Mouse (Mus musculus) intestine, embryonic 14.5 days (tissue): Measurements from ENCODE around the gene Mier2. TPM values are rescaled to one million over a fixed set of nuclear protein-coding genes. Genes with fewer than 3 reads are reported as not detected.

ENCODE experiments used
- ATAC-seq: fragments of 200-750 bp; cut with Nextera tagmentation; replicated peaks from 2 replicates; pipeline ENCODE4 v1.8.0; 2017; ENCODE audit warnings: low read depth, moderate number of reproducible peaks, moderate TSS enrichment, moderate library complexity; ENCODE audit not compliant: low FRiP score, low TSS enrichment
- DNase-seq: peaks from one replicate; pipeline ENCODE4 v3.0.0-alpha.2; 2018; ENCODE audit warnings: low spot score
- H3K27ac ChIP-seq: fragments of 300-500 bp; sonication (generic); 2 replicates; pipeline ENCODE4 v1.5.1; 2014; ENCODE audit warnings: low read depth, mild to moderate bottlenecking, control low read depth
- H3K27me3 ChIP-seq: fragments of 300-500 bp; sonication (generic); replicated peaks from 2 replicates; pipeline ENCODE4 v1.6.1; 2014; ENCODE audit warnings: low read length, control low read depth; ENCODE audit not compliant: control insufficient read depth, insufficient read depth
- H3K36me3 ChIP-seq: fragments of 300-500 bp; sonication (generic); 2 replicates; pipeline ENCODE4 v1.6.1; 2014; ENCODE audit warnings: low read length, control low read depth; ENCODE audit not compliant: control insufficient read depth, insufficient read depth
- H3K4me1 ChIP-seq: fragments of 300-500 bp; sonication (generic); replicated peaks from 2 replicates; pipeline ENCODE4 v1.6.1; 2014; ENCODE audit warnings: low read length, control low read depth, mixed read lengths; ENCODE audit not compliant: control insufficient read depth, insufficient read depth
- H3K4me2 ChIP-seq: fragments of 300-500 bp; sonication (generic); 2 replicates; pipeline ENCODE4 v1.6.1; 2014; ENCODE audit warnings: low read length
- H3K4me3 ChIP-seq: fragments of 300-500 bp; sonication (generic); 2 replicates; pipeline ENCODE4 v1.5.1; 2014; ENCODE audit warnings: low read depth, low read length, control low read depth, mixed read lengths
- H3K9ac ChIP-seq: fragments of 300-500 bp; sonication (generic); 2 replicates; pipeline ENCODE4 v1.6.1; 2014; ENCODE audit warnings: mild to moderate bottlenecking, low read length
- H3K9me3 ChIP-seq: fragments of 300-500 bp; sonication (generic); 2 replicates; pipeline ENCODE4 v1.6.1; 2016; ENCODE audit warnings: low read length, control low read depth; ENCODE audit not compliant: control insufficient read depth
- WGBS: fragments of 180-500 bp; shearing (Covaris S2); extraction: QIAGEN DNeasy Blood & Tissue Kit; methylation state at CpG from one replicate; pipeline ENCODE4 v1.1.7; 2014; 5-methylcytosine and 5-hydroxymethylcytosine counted together
- polyA plus RNA-seq: library from polyadenylated mRNA; unstranded; fragments of >200 nt; fragmentation: Nextera tagmentation; extraction: Ambion mirVana; gene quantifications from 2 replicates; pipeline ENCODE4 v1.2.1, GENCODE M21; 2014

The Mier2 gene
- polyA plus RNA-seq, 1 experiment from 2014 or later, result 47.9 TPM

- WGBS, result 81% methylated on average over 5 of the region's 5 CpGs
- Histone ChIP-seq H3K4me3 (no peak within 1 kb of the TSS), H3K4me2 (no peak within 1 kb of the TSS), H3K27ac (no peak within 1 kb of the TSS), H3K9ac (no peak within 1 kb of the TSS), H3K27me3 (no peaks in the 10 kb centered on the region), H3K36me3 (no peaks in the 10 kb centered on the region), H3K9me3 (no peaks in the 10 kb centered on the region), H3K4me1 (no peaks in the 10 kb centered on the region)
- DNase-seq, result no peak
- no peak for ATAC-seq
Observed at GRCm38 (mm10) chr10:79587061-79587751, 32.2 kb upstream of the Mier2 start, which contains the start of gene Theg. Gene Theg (minus strand): TSS chr10:79587331.

GRCm38 (mm10) chr10:79586243-79586642 is 31.2 kb upstream of the Mier2 start:
- ATAC-seq, result no peak
- 66% methylated on average over 8 of the region's 8 CpGs for WGBS
- no peak overlapping the region for H3K9ac ChIP-seq
- no peaks in the 10 kb centered on the region for H3K9me3 ChIP-seq
- H3K4me1 ChIP-seq, result no peaks in the 10 kb centered on the region
- H3K36me3 ChIP-seq, result no peaks in the 10 kb centered on the region
- H3K27ac ChIP-seq, result no peak overlapping the region
- no peak overlapping the region for H3K4me3 ChIP-seq
- DNase-seq, result no peak
- H3K4me2 ChIP-seq, result no peak overlapping the region
- no peaks in the 10 kb centered on the region for H3K27me3 ChIP-seq

GRCm38 (mm10) chr10:79585723-79586122 is 30.7 kb upstream of the Mier2 start:
- H3K9ac ChIP-seq, result no peak overlapping the region
- H3K9me3 ChIP-seq, result no peaks in the 10 kb centered on the region
- H3K4me1 ChIP-seq, result no peaks in the 10 kb centered on the region
- H3K4me2 ChIP-seq, result no peak overlapping the region
- H3K27me3 ChIP-seq, result no peaks in the 10 kb centered on the region
- no peak overlapping the region for H3K4me3 ChIP-seq
- H3K27ac ChIP-seq, result no peak overlapping the region
- no peaks in the 10 kb centered on the region for H3K36me3 ChIP-seq
- DNase-seq (peak; percentile 45), ATAC-seq (no peak)
- WGBS, result 85% methylated on average over 5 of the region's 5 CpGs

GRCm38 (mm10) chr10:79585136-79585535 is 30.1 kb upstream of the Mier2 start:
- H3K4me1 ChIP-seq, result no peaks in the 10 kb centered on the region
- no peak for ATAC-seq
- no peaks in the 10 kb centered on the region for H3K36me3 ChIP-seq
- DNase-seq, result no peak
- no peak overlapping the region for H3K27ac ChIP-seq
- WGBS, result 87% methylated on average over 6 of the region's 6 CpGs
- no peaks in the 10 kb centered on the region for H3K9me3 ChIP-seq
- no peak overlapping the region for H3K4me3 ChIP-seq
- H3K27me3 ChIP-seq, result no peaks in the 10 kb centered on the region
- H3K4me2 ChIP-seq, result no peak overlapping the region
- H3K9ac ChIP-seq, result no peak overlapping the region

- no peaks in the 10 kb centered on the region for H3K4me1 ChIP-seq
- H3K4me2 ChIP-seq, result no peak overlapping the region
- H3K27ac ChIP-seq, result no peak overlapping the region
- no peak overlapping the region for H3K4me3 ChIP-seq
- no peak overlapping the region for H3K9ac ChIP-seq
- no peaks in the 10 kb centered on the region for H3K9me3 ChIP-seq
- 69% methylated on average over 9 of the region's 9 CpGs for WGBS
- H3K27me3 ChIP-seq, result no peaks in the 10 kb centered on the region; the same call in 1 of the 2 replicates
- H3K36me3 ChIP-seq, result no peaks in the 10 kb centered on the region
- DNase-seq (no peak), ATAC-seq (no peak)
Observed at GRCm38 (mm10) chr10:79584426-79584825, 29.4 kb upstream of the Mier2 start.

GRCm38 (mm10) chr10:79584021-79584420 is 29.0 kb upstream of the Mier2 start:
- Histone ChIP-seq H3K4me1 (no peaks in the 10 kb centered on the region), H3K27me3 (no peaks in the 10 kb centered on the region; the same call in 1 of the 2 replicates), H3K4me2 (no peak overlapping the region), H3K4me3 (no peak overlapping the region), H3K36me3 (no peaks in the 10 kb centered on the region), H3K27ac (no peak overlapping the region), H3K9ac (no peak overlapping the region), H3K9me3 (no peaks in the 10 kb centered on the region)
- ATAC-seq, result no peak
- WGBS, result 54% methylated on average over 7 of the region's 7 CpGs
- DNase-seq, result no peak

GRCm38 (mm10) chr10:79581501-79581900 is 26.5 kb upstream of the Mier2 start:
- Histone ChIP-seq H3K36me3 (no peaks in the 10 kb centered on the region), H3K4me2 (no peak overlapping the region), H3K27ac (no peak overlapping the region), H3K4me1 (no peaks in the 10 kb centered on the region), H3K4me3 (no peak overlapping the region), H3K9me3 (no peaks in the 10 kb centered on the region), H3K27me3 (no peaks in the 10 kb centered on the region; the same call in 1 of the 2 replicates), H3K9ac (no peak overlapping the region)
- ATAC-seq (no peak), DNase-seq (no peak)
- 88% methylated on average over 8 of the region's 8 CpGs for WGBS

GRCm38 (mm10) chr10:79580811-79581210 is 25.8 kb upstream of the Mier2 start:
- H3K27me3 ChIP-seq, result no peaks in the 10 kb centered on the region; the same call in 1 of the 2 replicates
- no peak for ATAC-seq

GRCm38 (mm10) chr10:79580356-79580755 is 25.4 kb upstream of the Mier2 start:
- Histone ChIP-seq H3K4me2 (no peak overlapping the region), H3K9ac (no peak overlapping the region), H3K4me3 (no peak overlapping the region), H3K9me3 (no peaks in the 10 kb centered on the region), H3K27me3 (no peaks in the 10 kb centered on the region; the same call in 1 of the 2 replicates), H3K36me3 (no peaks in the 10 kb centered on the region), H3K27ac (no peak overlapping the region), H3K4me1 (no peaks in the 10 kb centered on the region)
- WGBS, result 69% methylated on average over 7 of the region's 7 CpGs
- DNase-seq (no peak), ATAC-seq (no peak)

More at GRCm38 (mm10) chr10:79580811-79581210, 25.8 kb upstream of the Mier2 start:
- no peaks in the 10 kb centered on the region for H3K36me3 ChIP-seq
- WGBS, result 45% methylated on average over 6 of the region's 6 CpGs
- no peak overlapping the region for H3K9ac ChIP-seq
- no peaks in the 10 kb centered on the region for H3K4me1 ChIP-seq
- no peak overlapping the region for H3K4me3 ChIP-seq
- H3K4me2 ChIP-seq, result no peak overlapping the region
- peak; percentile 74 for DNase-seq
- no peak overlapping the region for H3K27ac ChIP-seq
- H3K9me3 ChIP-seq, result no peaks in the 10 kb centered on the region
